In genomic region chr4:99161457-99161971, GRCm38 (mm10) we compare ENCODE assay signal across 9 mouse cellular contexts. TPM values are rescaled to one million over a fixed set of nuclear protein-coding genes. Genes with fewer than 3 reads are reported as not detected.
DNase-seq lines count a peak whose midpoint lies in the region; ATAC-seq lines count a peak whose summit lies in the region.
"Had no signal": no experiment of that assay in that cellular context is flagged by ENCODE, and none has a peak within 500 bp of the region (broad histone marks: within the 10 kb centered on the region; RNA-seq: fewer than 3 reads in every experiment).

No protein-coding gene starts in this region.

- H3K4me3 ChIP-seq in limb, embryonic 12.5 days (replicated peaks) = no peak overlapping the region
- H3K4me3 ChIP-seq in limb, embryonic 10.5 days = no peak overlapping the region
- no peak overlapping the region; the same call in 1 of the 2 replicates for H3K4me3 ChIP-seq in brown adipose tissue, adult 24 weeks (ENCODE audit: insufficient read depth, low read depth, low read length)
- H3K4me3 ChIP-seq in intestine, embryonic 15.5 days (replicated peaks) = no peak overlapping the region
- no peak overlapping the region for H3K4me3 ChIP-seq in liver, embryonic 12.5 days
- H3K4me3 ChIP-seq: neural tube, embryonic 13.5 days had no signal

- H3K4me1 ChIP-seq in limb, embryonic 12.5 days (replicated peaks) = peaks cover 17% of the 10 kb centered on the region
- H3K4me1 ChIP-seq in limb, embryonic 10.5 days = peaks cover 39% of the 10 kb centered on the region
- H3K4me1 ChIP-seq in brown adipose tissue, adult 24 weeks (ENCODE audit: control insufficient read depth, insufficient read depth, insufficient read length, low read length) = peaks cover 5% of the 10 kb centered on the region; the same call in 1 of the 2 replicates
- peaks cover 8% of the 10 kb centered on the region; the same call in 1 of the 2 replicates for H3K4me1 ChIP-seq in intestine, embryonic 15.5 days (replicated peaks)
- H3K4me1 ChIP-seq in liver, embryonic 12.5 days = peaks cover 6% of the 10 kb centered on the region

- no peak for ATAC-seq in limb, embryonic 12.5 days (ENCODE audit: insufficient number of reproducible peaks, insufficient read depth, low FRiP score, low TSS enrichment, low read depth)
- no peak for ATAC-seq in intestine, embryonic 15.5 days
- no peak for ATAC-seq in liver, embryonic 12.5 days

- H3K9me3 ChIP-seq in limb, embryonic 12.5 days = no peaks in the 10 kb centered on the region
- H3K9me3 ChIP-seq in limb, embryonic 10.5 days (replicated peaks) = no peaks in the 10 kb centered on the region
- H3K9me3 ChIP-seq in intestine, embryonic 15.5 days = no peaks in the 10 kb centered on the region
- H3K9me3 ChIP-seq in liver, embryonic 12.5 days (replicated peaks) = no peaks in the 10 kb centered on the region
- H3K9me3 ChIP-seq: neural tube, embryonic 13.5 days had no signal

- peaks cover 7% of the 10 kb centered on the region; the same call in 1 of the 2 replicates for H3K27me3 ChIP-seq in limb, embryonic 12.5 days
- no peaks in the 10 kb centered on the region for H3K27me3 ChIP-seq in limb, embryonic 10.5 days (ENCODE audit: low read depth, poor library complexity, severe bottlenecking)
- H3K27me3 ChIP-seq in intestine, embryonic 15.5 days (replicated peaks) = no peaks in the 10 kb centered on the region
- peaks cover 44% of the 10 kb centered on the region for H3K27me3 ChIP-seq in liver, embryonic 12.5 days (replicated peaks)

- no peak overlapping the region for H3K9ac ChIP-seq in limb, embryonic 12.5 days (replicated peaks)
- H3K9ac ChIP-seq in intestine, embryonic 15.5 days = no peak overlapping the region
- H3K9ac ChIP-seq in liver, embryonic 12.5 days = no peak overlapping the region
- H3K9ac ChIP-seq: neural tube, embryonic 13.5 days had no signal

- H3K4me2 ChIP-seq in limb, embryonic 12.5 days = no peak overlapping the region
- H3K4me2 ChIP-seq in intestine, embryonic 15.5 days (replicated peaks) = peak overlapping the region; percentile 23; the same call in 1 of the 2 replicates
- no peak overlapping the region for H3K4me2 ChIP-seq in liver, embryonic 12.5 days
- H3K4me2 ChIP-seq: neural tube, embryonic 13.5 days had no signal

- H3K36me3 ChIP-seq in limb, embryonic 12.5 days = no peaks in the 10 kb centered on the region
- no peaks in the 10 kb centered on the region for H3K36me3 ChIP-seq in limb, embryonic 10.5 days
- no peaks in the 10 kb centered on the region for H3K36me3 ChIP-seq in intestine, embryonic 15.5 days
- H3K36me3 ChIP-seq in liver, embryonic 12.5 days = no peaks in the 10 kb centered on the region
- H3K36me3 ChIP-seq: neural tube, embryonic 13.5 days had no signal

- 23% methylated on average over 6 of the region's 6 CpGs for WGBS in limb, embryonic 12.5 days
- WGBS in limb, embryonic 10.5 days = 33% methylated on average over 6 of the region's 6 CpGs
- 24% methylated on average over 6 of the region's 6 CpGs for WGBS in intestine, embryonic 15.5 days
- WGBS in liver, embryonic 12.5 days (ENCODE audit: insufficient replicate concordance) = 37% methylated on average over 6 of the region's 6 CpGs

- peak overlapping the region; percentile 41 for H3K27ac ChIP-seq in limb, embryonic 12.5 days
- H3K27ac ChIP-seq in limb, embryonic 10.5 days = no peak overlapping the region; the same call in 1 of the 2 replicates
- 0 out of 2 replicates have a peak overlapping the region, but pooled peaks have one; percentile 26 for H3K27ac ChIP-seq in brown adipose tissue, adult 24 weeks (replicated peaks; ENCODE audit: low read depth, low read length)
- no peak overlapping the region for H3K27ac ChIP-seq in intestine, embryonic 15.5 days
- H3K27ac ChIP-seq in liver, embryonic 12.5 days = no peak overlapping the region
- H3K27ac ChIP-seq: neural tube, embryonic 13.5 days had no signal

- DNase-seq in limb, embryonic 10.5 days (ENCODE audit: low spot score) = no peak
- DNase-seq in NIH3T3 (ENCODE audit: low read depth) = peak; percentile 87
- DNase-seq in embryo, embryonic 9.5 days (ENCODE audit: extremely low spot score) = no peak
- DNase-seq in natural killer cell, adult 2 months (ENCODE audit: low spot score in 2 of 2) = no peak

RNA-seq across cellular contexts. Expression of gene Atg4c, which starts 32.2 kb away (rescaled TPM):
- polyA plus RNA-seq in limb, embryonic 12.5 days (2016; fragmentation: Nextera tagmentation; extraction: Ambion mirVana) = 20.5 and 20.8 TPM in 2 replicates
- 12.4 and 15.5 TPM in 2 replicates for polyA plus RNA-seq in limb, embryonic 10.5 days (2016; fragmentation: Nextera tagmentation; extraction: Ambion mirVana)
- polyA plus RNA-seq in brown adipose tissue, adult 24 weeks (2012; ENCODE audit: insufficient read depth, insufficient read length, missing spikeins) = 10.1 and 10.5 TPM in 2 replicates
- 14.4 and 14.6 TPM in 2 replicates for polyA plus RNA-seq in intestine, embryonic 15.5 days (2015; fragmentation: Nextera tagmentation; extraction: Ambion mirVana)
- polyA plus RNA-seq in liver, embryonic 12.5 days (2016; fragmentation: Nextera tagmentation; extraction: Ambion mirVana) = 6.3 and 7.3 TPM in 2 replicates

RNA-seq across cellular contexts. Expression of gene Dock7, which starts 40.8 kb away (rescaled TPM):
- polyA plus RNA-seq in limb, embryonic 12.5 days (2016; fragmentation: Nextera tagmentation; extraction: Ambion mirVana) = 94.7 and 95.3 TPM in 2 replicates
- 74.8 and 92.5 TPM in 2 replicates for polyA plus RNA-seq in limb, embryonic 10.5 days (2016; fragmentation: Nextera tagmentation; extraction: Ambion mirVana)
- 13.4 and 15.3 TPM in 2 replicates for polyA plus RNA-seq in brown adipose tissue, adult 24 weeks (2012; ENCODE audit: insufficient read depth, insufficient read length, missing spikeins)
- polyA plus RNA-seq in intestine, embryonic 15.5 days (2015; fragmentation: Nextera tagmentation; extraction: Ambion mirVana) = 41.6 and 42.2 TPM in 2 replicates
- polyA plus RNA-seq in liver, embryonic 12.5 days (2016; fragmentation: Nextera tagmentation; extraction: Ambion mirVana) = 18.9 and 20.3 TPM in 2 replicates

Comparison
In these comparisons a context has a peak if more than half of its experiments do, and no peak if none do; other contexts are left out.
1. H3K27ac ChIP-seq: peak in limb, embryonic 12.5 days (single experiment) and brown adipose tissue, adult 24 weeks (single experiment); none in limb, embryonic 10.5 days (single experiment), intestine, embryonic 15.5 days (single experiment) and liver, embryonic 12.5 days (single experiment).